Mouse (Mus musculus) brain, embryonic 18.5 days (tissue): ENCODE results near the gene Slc22a14.
"Not testable (repeated sequence)": the region's sequence is repeated elsewhere in the genome, so short reads cannot be mapped to it uniquely, and the experiment has no call there.

ENCODE experiments used
- DNase-seq: peaks from one replicate; pipeline ENCODE4 v3.0.0-alpha.2; 2012; ENCODE audit warnings: low read depth, low spot score

Slc22a14 gene

DNA sequence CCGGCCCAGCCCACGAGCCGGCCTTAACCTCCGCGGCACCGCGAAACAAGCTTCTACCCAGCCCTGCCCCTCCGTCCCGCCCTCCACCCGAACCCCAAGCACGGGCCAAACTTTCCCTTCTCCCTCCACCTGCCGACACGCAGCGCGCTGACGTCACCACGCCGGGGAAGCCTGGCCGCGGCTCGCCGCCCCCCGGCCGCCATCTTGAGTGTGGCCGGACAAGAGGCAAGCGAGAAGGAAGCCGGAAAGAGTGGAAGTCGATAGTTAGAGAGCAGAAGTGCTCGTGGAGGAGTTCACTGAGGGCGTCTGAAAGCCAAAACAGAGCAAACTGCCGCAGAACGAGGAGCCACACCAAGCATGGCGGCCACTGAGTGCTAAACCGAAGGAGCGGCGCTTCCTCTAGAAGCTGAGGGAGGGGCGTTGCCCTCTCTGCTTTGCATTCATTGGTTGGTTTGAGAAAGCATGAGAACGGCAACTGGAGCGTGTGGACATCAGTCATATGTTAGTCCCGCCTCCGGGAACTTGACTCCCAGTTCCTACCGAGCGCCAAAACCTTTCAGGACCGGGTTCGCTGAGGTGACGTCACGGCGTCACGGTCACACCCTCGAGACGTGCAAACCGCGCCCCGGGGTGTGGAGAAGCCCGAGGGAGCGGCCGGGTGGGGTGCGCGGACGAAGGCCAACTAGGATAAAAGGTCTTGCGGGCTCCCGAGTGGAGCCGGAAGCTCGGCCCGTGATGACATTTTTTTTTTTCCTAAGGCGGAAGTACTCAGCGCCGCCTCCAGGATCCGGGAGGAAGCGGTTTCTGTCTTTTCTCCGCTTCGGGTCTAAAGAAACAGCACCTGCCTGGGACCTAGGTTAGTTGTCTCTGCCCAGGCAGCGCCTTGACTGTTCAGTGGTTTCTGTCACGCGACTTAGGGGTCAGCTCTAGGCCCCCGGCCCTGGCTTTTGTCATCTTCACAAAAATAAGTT is 42.8 kb downstream of the Slc22a14 start, which contains the start of gene Oxsr1:
Oxsr1 (minus strand) TSS at position 139 of the 971 bp plus-strand sequence.
- peak; percentile 99 for DNase-seq

DNA sequence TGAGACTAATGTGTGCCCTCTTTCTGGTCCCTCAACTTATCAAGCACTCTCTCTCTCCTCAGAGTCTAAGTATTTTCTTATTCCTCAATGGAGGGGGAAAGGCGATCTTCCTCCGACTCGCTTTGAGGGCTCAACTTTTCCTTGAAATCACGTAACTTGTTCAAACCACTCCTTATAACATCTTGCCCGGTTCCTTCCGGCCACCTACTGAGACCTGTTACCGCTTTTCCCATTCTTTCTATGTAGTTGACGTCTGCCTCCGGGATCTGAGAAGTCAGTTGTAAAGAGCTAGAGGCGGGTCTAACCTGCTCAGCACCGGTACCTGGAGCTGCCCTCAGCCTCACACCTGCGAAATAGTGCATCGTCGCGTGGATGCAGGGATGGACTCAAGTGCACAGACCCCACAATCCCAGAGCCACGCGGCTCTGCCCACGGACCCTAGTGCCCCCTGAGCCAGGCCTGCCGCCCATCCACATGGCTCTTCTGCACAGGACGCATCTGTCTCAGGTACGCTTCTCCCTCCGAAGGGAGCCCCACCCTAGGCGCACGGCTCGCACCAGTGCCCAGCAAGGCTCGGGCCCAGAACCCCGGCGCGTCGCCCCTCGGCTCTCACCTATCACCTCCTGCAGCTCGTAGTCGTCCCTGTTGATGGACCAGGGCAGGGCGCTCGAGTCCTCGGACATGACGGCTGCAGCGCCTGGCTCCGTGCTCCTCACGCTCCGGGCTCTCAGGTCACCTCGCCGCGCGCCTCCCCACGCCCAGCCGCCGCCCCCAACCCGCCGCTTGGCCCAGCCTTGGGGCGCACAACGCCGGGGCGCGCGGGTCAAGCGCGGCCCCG is 43.7 kb downstream of the Slc22a14 start:
- no peak for DNase-seq

DNA sequence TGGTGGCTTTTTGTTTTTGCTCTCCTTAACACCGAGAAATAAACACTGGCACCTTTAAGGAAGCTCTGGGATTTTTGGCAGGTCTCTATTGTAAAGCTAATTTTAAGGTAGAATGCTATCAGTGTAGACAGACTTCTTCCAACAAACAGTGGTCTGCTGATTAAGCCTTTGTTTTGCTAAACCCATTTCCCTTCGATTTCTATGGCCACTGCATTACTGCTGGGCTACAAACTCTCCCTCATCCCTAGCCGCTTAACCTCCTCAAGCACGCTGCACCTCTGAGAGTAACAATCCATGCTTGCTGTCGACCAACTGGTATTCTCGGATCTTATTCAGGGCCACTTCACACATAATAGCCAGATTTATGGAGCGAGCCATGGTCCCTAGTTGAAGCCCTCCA is 44.4 kb downstream of the Slc22a14 start:
- no peak for DNase-seq

DNA sequence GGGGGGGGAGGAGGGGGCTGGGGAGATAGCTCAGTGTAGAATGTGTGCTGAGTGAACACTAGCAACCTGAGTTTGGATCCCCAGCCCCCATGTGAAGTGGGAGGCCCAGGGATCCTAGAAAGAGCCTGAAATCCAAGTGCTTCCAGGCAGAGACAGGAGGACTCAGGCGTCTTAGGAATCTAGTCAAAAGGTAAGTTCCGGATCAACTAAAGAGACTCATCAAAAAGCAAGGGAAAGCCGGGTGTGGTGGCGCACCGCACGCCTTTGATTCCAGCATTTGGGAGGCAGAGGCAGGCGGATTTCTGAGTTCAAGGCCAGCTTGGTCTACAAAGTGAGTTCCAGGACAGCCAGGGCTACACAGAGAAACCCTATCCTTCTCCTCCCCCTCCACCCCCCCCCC is 44.9 kb downstream of the Slc22a14 start:
- no peak for DNase-seq

DNA sequence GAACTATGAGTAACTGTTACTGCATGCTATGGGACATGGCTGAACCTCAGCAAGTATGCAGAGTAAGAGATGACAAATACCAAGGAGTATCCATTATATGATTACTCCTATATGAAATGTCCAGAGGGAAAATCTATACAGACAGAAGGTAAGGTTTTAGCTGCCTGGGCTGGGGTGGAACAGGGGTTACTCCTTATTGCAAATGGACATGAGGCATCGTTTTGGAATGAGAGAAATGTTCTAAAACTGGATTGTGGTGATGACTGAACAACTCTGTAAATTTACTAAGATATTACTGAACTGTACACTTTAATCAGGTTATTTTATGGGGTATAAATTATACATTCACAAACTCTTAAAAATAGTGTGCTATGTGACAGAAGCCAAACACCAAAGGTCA is 46.5 kb downstream of the Slc22a14 start:
- DNase-seq = no peak

DNA sequence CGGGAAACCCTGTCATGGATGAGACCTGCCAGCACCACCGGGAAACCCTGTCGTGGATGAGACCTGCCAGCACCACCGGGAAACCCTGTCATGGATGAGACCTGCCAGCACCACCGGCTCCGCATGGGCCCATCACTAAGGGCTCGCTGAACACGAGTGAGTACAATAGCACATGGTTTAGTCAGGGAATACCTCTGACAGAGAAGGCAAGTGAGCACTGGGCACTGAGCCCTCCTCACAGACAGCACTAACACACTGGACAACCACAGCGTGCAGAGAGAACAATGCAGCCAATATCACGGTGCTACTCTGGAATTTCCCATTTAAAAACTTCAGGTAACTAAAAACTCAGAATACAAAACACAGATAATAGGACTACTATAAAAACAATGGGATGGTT is 52.3 kb downstream of the Slc22a14 start:
- DNase-seq = no peak

DNA sequence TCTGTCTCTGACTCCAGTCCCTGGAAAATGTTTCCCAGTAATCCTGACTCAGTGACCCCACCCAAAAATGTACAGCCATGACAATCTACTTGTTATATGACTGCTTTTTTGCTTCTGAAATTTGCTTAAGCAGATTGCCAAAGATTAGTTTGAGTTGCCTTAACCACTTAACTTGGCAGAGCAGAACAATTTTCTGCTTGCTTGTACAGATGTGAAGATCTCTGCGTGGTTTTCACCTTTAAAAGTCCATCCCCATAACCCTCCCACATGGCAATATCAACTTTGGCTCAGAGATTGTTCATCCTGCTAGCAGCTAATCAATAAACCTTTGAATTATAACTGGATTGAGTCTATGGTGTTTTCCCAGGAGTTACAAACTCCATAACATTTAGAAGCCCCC is 56.3 kb downstream of the Slc22a14 start:
- DNase-seq = no peak

DNA sequence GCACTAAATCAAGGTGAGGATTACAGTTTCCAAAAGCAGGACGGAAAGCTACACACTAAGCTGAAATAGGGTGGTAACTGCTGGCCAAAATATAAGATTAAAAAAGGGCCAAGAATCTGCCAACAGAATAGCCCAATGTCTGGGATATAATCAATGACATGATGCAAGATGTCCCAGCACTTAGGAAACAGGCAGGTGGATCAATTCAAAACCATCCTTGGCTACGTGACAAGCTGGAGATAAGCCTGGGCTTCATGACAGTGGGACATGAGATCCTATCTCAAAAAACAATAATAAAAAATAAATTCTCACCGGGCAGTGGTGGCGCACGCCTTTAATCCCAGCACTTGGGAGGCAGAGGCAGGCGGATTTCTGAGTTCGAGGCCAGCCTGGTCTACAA is 59.5 kb downstream of the Slc22a14 start:
- no peak for DNase-seq

DNA sequence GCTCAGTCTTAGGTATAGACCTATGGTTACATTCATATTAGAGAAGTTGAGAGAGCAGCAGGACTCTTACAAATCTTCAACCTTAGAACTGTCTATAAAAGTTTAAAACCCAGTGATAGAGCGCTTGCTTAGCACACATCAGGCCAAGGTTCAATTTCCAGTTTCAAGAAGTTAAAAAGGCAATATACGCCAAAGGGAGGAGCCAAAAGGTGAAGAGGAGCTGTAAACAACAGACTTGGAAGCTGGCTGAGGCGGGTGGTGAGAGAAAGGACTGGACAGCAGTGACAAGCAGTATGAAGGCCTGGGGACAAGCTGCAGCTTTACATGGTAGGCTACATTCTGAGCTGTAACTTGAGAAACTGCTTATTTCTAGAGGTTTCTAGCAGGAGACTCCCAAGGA is 66.8 kb downstream of the Slc22a14 start:
- no peak for DNase-seq

DNA sequence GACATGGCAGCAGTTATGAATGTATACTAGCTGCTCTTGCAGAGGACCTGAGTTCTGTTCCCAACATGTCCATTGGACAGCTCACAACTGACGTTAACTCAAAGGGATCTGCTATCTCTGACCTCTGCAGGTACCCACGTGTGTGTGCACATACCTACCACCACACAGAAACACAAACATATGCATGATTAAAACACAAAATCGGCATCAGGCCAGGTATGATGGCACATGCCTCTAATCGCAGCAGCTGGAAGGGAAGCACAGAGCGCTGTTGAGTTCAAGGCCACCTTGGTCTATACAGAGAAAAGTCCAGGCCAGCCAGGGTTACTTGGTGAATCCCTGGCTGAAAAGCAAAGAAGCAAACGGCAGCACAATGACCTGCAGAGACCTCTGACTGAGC is 67.7 kb downstream of the Slc22a14 start:
- no peak for DNase-seq

DNA sequence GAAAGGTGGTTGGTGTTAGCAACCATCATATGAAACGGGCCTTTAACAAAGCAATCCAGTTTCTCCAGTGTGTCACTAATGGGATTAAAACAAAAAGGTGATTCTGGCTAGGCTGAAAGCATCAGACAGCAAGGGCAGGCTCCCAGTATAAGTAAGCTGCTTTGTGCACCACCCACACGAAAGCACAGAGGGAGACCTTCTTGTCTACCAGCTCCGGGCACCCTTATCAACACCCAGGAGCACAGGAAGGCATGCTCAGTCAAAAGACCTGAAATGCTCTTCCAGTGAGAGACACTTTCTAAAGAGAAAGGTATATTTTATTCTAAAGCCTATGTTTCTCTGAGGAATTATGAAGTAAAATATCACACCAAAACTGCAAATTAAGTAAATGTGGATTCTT is 74.6 kb downstream of the Slc22a14 start:
- no peak for DNase-seq

DNA sequence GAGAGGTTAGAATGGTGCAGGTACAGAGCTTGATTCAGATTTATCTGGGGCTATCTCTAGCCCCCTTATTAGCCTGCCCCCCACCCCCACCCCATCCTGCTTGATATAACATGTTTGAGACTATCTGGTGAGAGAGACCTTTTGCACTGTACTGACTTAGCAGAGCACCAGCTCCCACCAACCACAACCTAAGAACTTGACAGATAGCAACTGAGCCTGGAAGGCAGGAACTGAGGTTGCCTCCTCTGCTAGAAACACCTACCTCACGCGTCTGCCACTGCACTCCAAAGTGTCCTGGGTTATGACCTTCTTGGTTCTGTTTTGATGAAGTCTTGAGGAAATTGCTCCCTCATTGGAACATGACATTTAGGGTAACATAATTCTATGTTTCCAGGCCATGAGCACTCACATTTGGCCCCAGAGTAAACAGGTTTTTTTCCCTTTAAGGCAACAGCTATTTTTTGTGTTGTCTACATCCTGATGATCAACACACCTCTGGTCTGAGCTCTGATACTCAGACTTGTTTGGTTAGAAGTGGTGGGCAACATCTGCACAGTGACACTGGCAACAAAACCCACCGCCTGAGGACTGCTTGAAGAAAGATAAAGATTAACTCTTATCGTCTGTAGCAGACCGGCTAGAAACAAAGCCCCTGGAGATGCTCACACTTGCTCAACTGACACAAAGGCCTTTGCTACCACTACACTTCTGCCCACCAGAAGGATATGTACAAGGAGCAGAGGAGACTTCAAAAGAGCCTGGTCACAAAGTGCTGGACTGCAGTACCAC is 84.3 kb downstream of the Slc22a14 start:
- no peak for DNase-seq

DNA sequence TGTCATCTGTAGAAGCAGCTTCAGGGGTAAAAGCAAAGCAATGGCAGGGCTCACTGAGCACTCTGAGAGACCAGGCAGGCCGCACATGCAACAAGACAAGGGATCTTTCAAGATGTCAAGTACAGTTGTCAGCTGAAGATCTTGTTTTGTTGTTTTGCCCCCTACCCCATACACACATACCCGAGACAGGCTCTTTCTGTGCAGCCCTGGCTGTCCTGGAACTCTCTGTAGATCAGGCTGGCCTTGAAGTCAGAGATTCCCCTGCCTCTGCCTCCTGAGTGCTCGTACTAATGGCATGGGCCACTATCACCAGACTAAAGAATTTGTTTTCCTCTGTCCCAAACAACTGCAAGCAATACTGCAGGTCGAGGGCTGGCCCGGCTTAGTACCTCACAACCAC is 87.3 kb downstream of the Slc22a14 start:
- no peak for DNase-seq

DNA sequence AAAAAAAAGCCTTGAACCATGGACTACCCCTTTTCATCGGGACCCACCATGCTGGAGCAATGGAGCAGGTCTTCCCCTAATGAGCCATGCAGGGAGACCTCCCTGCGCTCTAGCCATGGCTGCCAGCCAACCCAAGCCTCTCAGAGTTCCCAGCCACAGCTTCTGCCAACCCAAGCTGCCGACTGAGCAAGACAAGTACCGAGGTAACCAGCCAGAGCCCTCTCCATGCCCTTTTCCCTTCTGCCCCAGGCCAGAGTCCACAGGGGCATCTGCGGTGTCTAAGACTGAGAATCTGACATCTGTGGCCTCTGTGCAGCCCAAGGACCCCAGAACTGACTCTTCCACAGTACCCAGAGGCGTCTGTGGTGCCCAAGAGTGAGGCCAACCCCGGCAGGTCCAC is 89.0 kb downstream of the Slc22a14 start:
- DNase-seq = no peak

DNA sequence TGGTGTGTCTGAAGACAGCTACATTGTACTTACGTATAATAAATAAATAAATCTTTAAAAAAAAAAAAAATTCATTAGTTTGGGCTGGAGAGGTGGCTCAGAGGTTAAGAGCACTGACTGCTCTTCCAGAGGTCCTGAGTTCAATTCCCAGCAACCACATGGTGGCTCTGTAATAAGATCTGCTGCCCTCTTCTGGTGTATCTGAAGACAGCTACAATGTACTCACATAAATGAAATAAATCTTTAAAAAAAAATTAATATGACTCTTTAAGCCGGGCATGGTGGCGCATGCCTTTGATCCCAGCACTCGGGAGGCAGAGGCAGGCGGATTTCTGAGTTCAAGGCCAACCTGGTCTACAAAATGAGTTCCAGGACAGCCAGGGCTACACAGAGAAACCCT is 90.5 kb downstream of the Slc22a14 start:
- not testable (repeated sequence) for DNase-seq

DNA sequence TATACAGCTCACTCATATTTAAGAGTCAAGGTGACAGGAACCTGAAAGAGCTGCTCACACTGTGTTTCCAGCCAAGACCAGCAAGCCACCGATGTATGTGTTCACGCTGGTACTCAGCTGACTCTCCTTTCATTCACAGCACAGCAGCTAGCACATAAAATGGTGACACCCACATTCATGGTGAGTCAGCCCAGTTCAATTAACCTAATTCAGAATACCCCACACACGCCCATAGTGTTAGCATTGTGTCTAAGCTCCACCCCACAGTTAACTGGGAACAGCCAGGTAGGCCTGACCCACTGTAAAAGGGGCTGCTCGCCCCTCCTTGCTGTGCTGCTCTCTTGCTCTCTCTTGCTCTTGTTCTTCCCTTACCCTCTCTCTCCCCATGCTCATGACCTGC is 93.9 kb downstream of the Slc22a14 start:
- no peak for DNase-seq

DNA sequence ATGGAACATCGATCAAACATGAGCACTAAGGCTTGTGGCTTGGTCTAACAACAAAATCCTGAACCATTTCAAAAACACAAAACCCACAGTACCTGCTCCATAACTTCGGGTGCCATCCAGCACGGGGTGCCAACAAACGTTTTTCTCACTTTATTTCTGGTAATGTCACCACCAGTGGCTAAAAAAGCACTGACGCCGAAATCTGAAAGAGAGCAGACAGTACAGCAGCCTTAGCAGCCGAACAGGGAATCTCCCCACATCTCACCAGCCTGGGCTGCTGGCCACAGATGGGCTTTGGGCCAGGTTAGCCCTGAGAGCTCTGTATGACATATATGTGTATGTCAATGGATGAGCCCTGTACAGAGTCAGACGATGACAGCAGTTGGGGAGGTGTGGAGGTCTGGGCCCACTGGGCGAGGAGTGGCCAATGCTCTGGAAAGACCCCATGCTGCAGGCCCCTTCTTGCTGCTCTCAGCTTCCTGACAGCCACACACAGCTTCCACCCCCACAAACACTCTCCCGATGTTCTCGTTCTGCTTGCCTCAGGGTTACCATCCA is 96.7 kb downstream of the Slc22a14 start:
- no peak for DNase-seq

DNA sequence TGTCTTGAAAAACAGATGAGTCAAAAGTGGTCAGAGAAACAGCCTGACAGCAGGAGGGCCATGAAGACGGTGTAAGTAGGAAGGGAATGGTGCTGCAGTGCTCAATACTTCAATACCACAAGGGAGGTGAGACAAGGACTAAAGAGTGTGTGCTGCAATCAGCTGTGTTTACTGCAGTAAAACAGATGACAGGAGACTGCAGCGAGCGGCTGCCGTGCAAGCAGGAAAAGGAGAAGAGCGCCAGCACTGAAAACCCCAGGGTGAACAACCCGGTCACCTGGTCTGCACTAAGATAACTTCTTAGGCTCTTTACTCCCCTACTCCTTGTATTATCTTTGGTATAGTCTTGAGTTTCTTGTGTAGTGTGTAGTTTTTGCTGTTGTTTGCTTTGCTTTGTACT is 97.2 kb downstream of the Slc22a14 start:
- DNase-seq = no peak

DNA sequence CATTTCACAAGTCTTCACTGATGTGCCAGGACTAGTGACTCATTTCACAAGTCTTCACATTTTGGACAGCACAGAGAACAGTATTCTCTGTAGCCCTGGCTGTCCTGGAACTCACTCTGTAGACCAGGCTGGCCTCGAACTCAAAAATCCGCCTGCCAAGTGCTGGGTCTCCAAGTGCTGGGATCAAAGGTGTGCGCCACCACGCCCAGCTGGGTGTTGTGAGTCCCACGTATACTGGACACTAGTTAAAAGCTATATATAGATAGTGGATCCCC is 99.3 kb downstream of the Slc22a14 start:
- not testable (repeated sequence) for DNase-seq

DNA sequence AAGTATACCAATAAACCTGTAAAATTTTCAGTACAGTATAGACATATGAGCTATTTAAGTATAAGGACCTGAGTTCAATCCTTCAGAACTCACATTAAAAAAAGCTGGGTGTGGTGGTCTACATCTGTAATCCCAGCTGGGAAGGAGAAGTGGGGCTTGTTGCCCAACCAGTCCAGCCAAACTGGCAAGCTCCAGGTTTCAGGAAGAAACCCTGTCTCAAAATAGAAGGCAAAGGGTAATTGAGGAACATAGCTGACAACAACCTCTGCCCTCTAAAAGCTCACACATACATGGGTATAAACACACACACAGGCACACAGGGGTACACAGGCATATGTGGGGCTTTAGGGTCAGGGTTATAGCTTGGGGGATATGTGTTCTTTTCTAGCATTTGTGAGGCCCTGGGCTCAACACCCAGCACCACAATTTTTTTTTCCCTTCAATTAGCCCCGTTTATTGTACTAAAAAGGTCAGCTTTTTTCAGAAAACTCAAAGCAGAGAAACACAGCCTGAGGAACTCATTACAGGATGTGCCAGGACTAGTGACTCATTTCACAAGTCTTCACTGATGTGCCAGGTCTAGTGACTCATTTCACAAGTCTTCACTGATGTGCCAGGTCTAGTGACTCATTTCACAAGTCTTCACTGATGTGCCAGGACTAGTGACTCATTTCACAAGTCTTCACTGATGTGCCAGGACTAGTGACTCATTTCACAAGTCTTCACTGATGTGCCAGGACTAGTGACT is 99.8 kb downstream of the Slc22a14 start:
- DNase-seq = not testable (repeated sequence)

DNA sequence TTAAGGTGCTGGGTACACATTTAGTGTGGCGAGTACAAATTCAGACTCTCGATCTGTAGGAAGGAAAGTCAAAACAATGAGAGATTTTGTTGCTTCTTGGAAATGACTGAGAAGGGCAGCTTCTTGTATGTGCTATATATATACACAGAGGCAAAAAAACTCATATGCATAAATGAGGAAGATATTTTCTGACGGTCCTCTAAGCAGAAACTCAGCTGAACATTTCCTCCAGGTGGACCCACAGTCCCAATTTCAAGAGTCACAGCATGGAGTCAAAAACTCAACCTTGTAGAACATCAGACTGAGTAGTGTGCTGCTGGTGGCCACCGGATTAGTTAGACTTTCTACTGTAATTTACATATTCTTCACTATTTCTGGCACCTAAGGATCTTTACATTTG is 102.3 kb downstream of the Slc22a14 start:
- no peak for DNase-seq
